Mouse (Mus musculus): ENCODE data around the gene Lrrk1.
A peak's percentile ranks its signal among the peaks of the same experiment; 100 is the strongest.

Gene Lrrk1

GRCm38 (mm10) chr7:66387813-66388521 is at the start of gene Lrrk1:
Gene Lrrk1 (minus strand): TSS chr7:66388350.
- peak; percentile 36 to 56 for DNase-seq (ENCODE audit: low spot score in 2 of 2)

GRCm38 (mm10) chr7:66434453-66434935 is 46.3 kb upstream of the Lrrk1 start:
- DNase-seq (ENCODE audit: low spot score in 2 of 2), result peak; percentile 31 to 36

- peak in 1 of 2 experiments; percentile 4 for DNase-seq (ENCODE audit: low spot score in 2 of 2)
Observed at GRCm38 (mm10) chr7:66427437-66428161, 39.4 kb upstream of the Lrrk1 start, which contains the start of gene Aldh1a3. Gene Aldh1a3 (minus strand): TSS chr7:66427517.

GRCm38 (mm10) chr7:66427053-66427436 is 38.9 kb upstream of the Lrrk1 start:
- no peak for DNase-seq (ENCODE audit: low spot score in 2 of 2)

- no peak for DNase-seq (ENCODE audit: low spot score in 2 of 2)
Observed at GRCm38 (mm10) chr7:66421903-66422302, 33.8 kb upstream of the Lrrk1 start.

GRCm38 (mm10) chr7:66418981-66419380 is 30.8 kb upstream of the Lrrk1 start:
- DNase-seq (ENCODE audit: low spot score in 2 of 2), result no peak

GRCm38 (mm10) chr7:66416829-66417228 is 28.7 kb upstream of the Lrrk1 start:
- DNase-seq (ENCODE audit: low spot score in 2 of 2), result no peak

- no peak for DNase-seq (ENCODE audit: low spot score in 2 of 2)
Observed at GRCm38 (mm10) chr7:66413093-66413492, 24.9 kb upstream of the Lrrk1 start.

- no peak for DNase-seq (ENCODE audit: low spot score in 2 of 2)
Observed at GRCm38 (mm10) chr7:66409433-66409832, 21.3 kb upstream of the Lrrk1 start.

GRCm38 (mm10) chr7:66406971-66407370 is 18.8 kb upstream of the Lrrk1 start:
- DNase-seq (ENCODE audit: low spot score in 2 of 2), result no peak

- DNase-seq (ENCODE audit: low spot score in 2 of 2), result no peak
Observed at GRCm38 (mm10) chr7:66405951-66406721, 18.0 kb upstream of the Lrrk1 start.

GRCm38 (mm10) chr7:66405541-66405940 is 17.4 kb upstream of the Lrrk1 start:
- no peak for DNase-seq (ENCODE audit: low spot score in 2 of 2)

GRCm38 (mm10) chr7:66404802-66405201 is 16.7 kb upstream of the Lrrk1 start:
- no peak for DNase-seq (ENCODE audit: low spot score in 2 of 2)

GRCm38 (mm10) chr7:66404141-66404540 is 16.0 kb upstream of the Lrrk1 start:
- no peak for DNase-seq (ENCODE audit: low spot score in 2 of 2)

- DNase-seq (ENCODE audit: low spot score in 2 of 2), result no peak
Observed at GRCm38 (mm10) chr7:66402876-66403275, 14.7 kb upstream of the Lrrk1 start.

- DNase-seq (ENCODE audit: low spot score in 2 of 2), result no peak
Observed at GRCm38 (mm10) chr7:66401605-66402004, 13.5 kb upstream of the Lrrk1 start.

- no peak for DNase-seq (ENCODE audit: low spot score in 2 of 2)
Observed at GRCm38 (mm10) chr7:66397288-66397687, 9.1 kb upstream of the Lrrk1 start.

GRCm38 (mm10) chr7:66388621-66389532 is 727 bp upstream of the Lrrk1 start:
- peak; percentile 56 to 62 for DNase-seq (ENCODE audit: low spot score in 2 of 2)

GRCm38 (mm10) chr7:66387419-66387812 is 734 bp downstream of the Lrrk1 start:
- DNase-seq (ENCODE audit: low spot score in 2 of 2), result no peak

GRCm38 (mm10) chr7:66386411-66386810 is 1.7 kb downstream of the Lrrk1 start:
- DNase-seq (ENCODE audit: low spot score in 2 of 2), result no peak

GRCm38 (mm10) chr7:66385826-66386225 is 2.3 kb downstream of the Lrrk1 start:
- DNase-seq (ENCODE audit: low spot score in 2 of 2), result peak in 1 of 2 experiments; percentile 13

All from natural killer cell, adult 2 months (primary cell).